Mouse (Mus musculus) small intestine, adult 2 months (tissue): ENCODE data around the gene Psmg3.

Experiments used
- CTCF ChIP-seq: fragments of 200-500 bp; IDR thresholded peaks from 2 replicates; pipeline ENCODE4 v1.5.1; 2012; ENCODE audit warnings: low read depth, mild to moderate bottlenecking, control low read depth, inconsistent platforms, low read length, moderate library complexity, mixed read lengths; ENCODE audit not compliant: insufficient replicate concordance, insufficient read length; ENCODE audit errors: extremely low read depth
- POLR2A ChIP-seq: fragments of 200-500 bp; IDR thresholded peaks from 2 replicates; pipeline ENCODE4 v1.6.1; 2012; ENCODE audit warnings: low read depth, mild to moderate bottlenecking, control low read depth, inconsistent platforms, low read length, moderate library complexity

DNA sequence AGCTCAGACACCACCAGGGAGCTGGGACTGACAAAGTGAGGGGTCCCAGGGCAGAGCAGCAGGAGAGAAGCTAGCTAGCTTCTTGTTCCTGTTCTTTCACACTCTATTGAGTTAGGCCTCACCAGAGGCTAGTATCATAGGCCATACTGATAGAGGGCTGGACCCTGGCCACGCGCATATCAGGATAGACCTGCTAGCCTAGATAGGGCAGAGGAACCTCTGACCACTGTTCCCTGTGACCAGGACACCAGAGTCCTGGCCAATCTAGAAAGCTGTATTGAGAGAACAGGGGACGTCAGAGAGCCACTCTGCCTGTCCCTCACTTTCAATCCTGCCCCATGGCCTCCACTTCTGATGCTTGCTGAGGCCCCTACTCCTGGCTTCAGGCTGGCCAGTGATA is 8.6 kb downstream of the Psmg3 start:
- TF ChIP-seq CTCF (no peak), POLR2A (no peak)
